Mouse (Mus musculus): ENCODE results near the gene Mul1. TPM values are rescaled to one million over a fixed set of nuclear protein-coding genes. Genes with fewer than 3 reads are reported as not detected.
A peak's percentile ranks its signal among the peaks of the same experiment; 100 is the strongest.

The Mul1 gene
- total RNA-seq, 2 experiments from 2014 or later = 54.7 to 56.9 TPM

GRCm38 (mm10) chr4:138440062-138440461 is 5.6 kb downstream of the Mul1 start:
- DNase-seq = no peak

- no peak for DNase-seq
Observed at GRCm38 (mm10) chr4:138444941-138445340, 10.5 kb downstream of the Mul1 start.

- DNase-seq = no peak
Observed at GRCm38 (mm10) chr4:138446981-138447380, 12.5 kb downstream of the Mul1 start.

- peak; percentile 95 for DNase-seq
Observed at GRCm38 (mm10) chr4:138447387-138447786, 12.9 kb downstream of the Mul1 start.

- no peak for DNase-seq
Observed at GRCm38 (mm10) chr4:138447827-138448602, 13.5 kb downstream of the Mul1 start.

DNA sequence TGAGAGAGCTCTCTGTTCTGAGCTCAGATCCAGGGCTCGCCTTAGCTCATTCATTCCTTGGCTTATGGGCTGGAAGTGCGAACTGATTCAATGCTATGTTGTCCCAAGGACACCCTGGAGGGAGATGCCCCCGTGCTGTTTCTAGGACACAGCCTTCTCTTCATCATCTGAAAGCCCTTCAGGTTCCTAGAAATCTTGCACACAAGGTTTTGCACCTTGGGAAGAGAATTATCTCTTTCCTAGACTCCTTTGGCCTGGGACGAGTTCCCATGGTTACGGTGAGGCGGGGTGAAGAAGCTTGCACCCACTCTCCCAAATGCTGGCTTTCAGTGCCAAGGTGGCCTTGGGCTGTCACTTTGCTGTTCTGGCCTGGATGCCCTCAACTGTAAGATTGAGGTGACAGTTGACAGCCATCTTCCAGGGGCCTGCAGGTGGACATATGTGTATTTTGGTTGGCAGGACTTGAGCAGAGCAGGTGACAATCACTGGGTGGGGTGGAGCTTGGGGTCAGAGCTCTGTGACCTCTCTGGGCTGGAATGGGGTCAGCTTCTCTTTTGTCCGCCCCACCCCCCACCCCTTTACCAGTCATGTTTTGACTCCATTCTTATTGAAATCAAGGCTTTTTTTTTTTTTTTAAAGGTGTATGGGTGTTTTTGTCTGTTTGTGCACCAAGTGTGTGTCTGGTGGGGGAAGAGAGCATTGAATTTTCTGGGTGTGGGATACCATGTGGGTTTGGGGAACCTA is 14.6 kb downstream of the Mul1 start:
- DNase-seq = no peak

- DNase-seq = no peak
Observed at GRCm38 (mm10) chr4:138449636-138450314, 15.3 kb downstream of the Mul1 start.

- no peak for DNase-seq
Observed at GRCm38 (mm10) chr4:138452306-138453096, 18.0 kb downstream of the Mul1 start.

- peak; percentile 29 for DNase-seq
Observed at GRCm38 (mm10) chr4:138453097-138453752, 18.8 kb downstream of the Mul1 start.

DNA sequence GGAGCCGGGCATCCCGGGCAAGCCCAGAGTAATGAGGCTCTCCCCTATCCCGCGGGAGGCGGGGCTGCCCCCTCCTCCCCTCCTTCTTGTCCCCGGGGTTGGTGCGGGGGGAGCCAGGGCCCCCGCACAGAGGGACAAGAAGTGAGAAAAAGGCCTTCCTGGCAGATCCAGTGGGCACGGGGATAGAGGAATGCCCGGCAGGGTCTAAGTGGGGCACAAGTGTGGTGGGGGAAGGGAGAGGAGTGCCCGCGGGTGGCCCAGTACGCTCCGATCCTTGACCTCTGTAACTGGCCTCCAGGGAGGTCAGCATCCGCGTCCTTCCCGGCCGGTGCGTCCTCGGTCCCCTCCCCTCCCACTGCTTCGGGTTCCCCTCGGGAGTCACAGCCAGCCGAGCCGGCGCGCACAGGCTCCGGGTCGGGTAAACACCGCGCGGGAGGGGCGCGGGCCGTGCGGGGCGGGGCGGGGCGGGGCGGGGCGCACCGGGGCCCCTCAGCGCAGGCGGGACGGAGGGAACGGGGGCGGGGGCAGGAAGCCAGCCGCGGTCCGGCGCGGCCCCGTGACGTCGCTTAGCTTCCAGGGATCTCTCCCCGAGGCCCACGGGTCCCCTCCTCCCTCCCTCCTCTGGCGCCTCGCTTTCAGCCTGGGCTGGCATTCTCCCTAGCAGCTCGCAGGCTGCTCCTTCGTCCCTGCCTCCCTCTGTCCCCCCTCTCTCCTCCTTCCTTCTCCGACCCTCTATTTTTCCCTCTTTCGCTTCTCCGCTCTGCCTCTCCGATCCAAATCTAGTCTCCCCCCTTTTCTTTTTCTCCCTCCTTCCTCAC is 19.5 kb downstream of the Mul1 start, which contains the start of gene Camk2n1:
Camk2n1 (plus strand) TSS at position 562 of the 818 bp plus-strand sequence.
- peak; percentile 90 for DNase-seq

DNA sequence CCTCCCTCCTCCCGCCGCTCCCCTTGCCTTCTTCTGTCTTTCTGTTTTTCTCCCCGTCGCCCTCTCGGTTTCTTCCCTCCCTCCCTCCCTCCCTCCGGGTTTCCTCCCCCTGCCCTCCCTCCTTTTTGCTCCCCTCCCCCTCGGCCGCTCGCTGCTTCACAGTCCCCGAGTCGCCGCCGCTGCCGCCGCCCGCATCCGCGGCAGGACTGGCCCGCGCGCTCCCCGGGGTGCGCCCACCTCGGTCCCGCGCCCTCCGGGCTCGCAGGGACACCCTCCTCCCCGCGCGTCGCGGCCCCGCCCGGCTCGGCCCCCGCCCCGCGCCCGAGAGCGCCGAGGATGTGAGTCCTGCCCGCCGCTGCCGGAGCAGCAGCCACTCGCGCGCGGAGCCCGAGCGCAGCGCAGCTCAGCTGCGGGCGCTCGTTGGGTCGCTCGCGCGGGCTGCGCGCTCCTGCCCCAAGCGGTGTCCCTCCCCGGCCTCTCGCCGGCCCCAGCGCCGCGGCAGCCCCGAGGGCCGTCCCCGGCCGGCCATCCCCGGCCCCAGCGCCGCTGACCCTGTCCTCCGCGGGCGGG is 20.2 kb downstream of the Mul1 start:
- peak; percentile 80 for DNase-seq

GRCm38 (mm10) chr4:138455141-138455955 is 20.9 kb downstream of the Mul1 start:
- peak; percentile 62 for DNase-seq

- DNase-seq = peak; percentile 48
Observed at GRCm38 (mm10) chr4:138455956-138456341, 21.5 kb downstream of the Mul1 start.

- no peak for DNase-seq
Observed at GRCm38 (mm10) chr4:138456536-138456935, 22.1 kb downstream of the Mul1 start.

DNA sequence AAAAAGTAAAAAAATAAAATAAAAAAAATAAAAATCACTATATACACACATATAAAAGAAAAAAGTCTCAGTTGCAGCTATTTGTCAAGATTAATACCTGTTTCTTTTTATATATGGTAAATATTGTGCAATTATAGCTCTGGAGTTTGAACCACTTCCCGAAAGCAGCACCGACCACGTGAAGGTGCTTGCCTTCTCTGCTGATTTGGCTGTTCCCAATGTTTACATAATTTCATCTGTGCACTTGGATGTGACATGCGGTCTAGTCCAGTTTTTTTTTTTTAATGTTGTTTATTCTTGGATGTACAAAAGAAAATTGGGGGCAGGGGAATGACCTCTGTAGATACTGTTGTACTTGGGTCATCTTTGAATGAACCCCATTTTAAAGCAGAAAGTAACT is 22.6 kb downstream of the Mul1 start:
- no peak for DNase-seq

GRCm38 (mm10) chr4:138458171-138458570 is 23.7 kb downstream of the Mul1 start:
- DNase-seq = no peak

DNA sequence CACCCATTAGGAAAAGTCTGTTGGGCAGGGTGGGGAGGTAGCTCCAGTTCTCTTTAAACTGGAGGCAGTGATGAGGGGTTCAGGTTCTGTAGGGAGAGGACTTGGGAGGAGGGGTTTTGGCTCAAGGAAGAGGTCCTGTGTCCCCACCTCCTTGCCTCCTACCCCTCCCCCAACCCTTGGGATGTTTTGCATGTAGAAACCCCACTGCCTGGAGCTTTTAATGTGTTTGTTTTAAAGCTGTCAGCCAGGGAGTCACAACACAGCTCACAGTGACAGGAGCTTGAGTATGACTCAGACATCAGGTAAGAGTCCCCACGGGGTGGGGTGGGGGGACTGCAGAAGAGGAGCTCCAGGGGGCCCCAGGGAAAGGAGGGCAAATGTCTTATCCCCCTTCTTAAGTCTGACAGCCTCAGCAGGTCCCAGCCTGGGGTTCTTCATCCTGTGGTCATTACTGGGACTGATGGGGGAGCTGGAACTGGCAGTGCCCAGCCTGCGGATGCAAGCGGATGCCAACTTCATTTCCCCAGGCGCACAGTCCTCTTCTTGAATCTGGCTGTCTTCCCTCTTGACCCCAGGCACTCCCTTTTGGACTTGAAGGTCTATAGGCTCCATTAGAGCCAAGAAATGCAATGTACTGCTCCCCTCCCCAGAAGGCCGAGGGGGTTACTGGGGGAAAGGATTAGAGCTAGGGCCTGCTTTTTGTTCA is 24.4 kb downstream of the Mul1 start:
- no peak for DNase-seq

DNA sequence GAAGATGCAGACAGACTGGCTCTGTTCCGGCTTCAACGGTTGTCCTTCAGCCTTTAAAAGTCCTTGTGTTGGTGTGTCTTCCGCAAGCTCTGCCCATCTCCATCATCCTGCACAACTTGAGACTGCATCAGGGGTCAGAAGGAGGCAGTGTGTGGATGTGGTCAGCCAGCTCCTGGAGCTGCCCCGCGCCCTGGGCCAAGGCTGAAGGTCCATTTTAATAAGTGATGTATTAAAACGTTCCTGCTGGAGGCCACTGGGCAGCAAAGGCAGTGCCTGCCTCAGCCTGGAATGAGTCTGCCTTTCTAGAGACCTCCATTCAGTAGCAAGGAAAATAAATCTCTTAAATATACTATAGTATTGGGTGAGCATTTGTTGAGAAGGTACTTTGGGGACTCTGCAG is 25.3 kb downstream of the Mul1 start:
- DNase-seq = no peak

DNA sequence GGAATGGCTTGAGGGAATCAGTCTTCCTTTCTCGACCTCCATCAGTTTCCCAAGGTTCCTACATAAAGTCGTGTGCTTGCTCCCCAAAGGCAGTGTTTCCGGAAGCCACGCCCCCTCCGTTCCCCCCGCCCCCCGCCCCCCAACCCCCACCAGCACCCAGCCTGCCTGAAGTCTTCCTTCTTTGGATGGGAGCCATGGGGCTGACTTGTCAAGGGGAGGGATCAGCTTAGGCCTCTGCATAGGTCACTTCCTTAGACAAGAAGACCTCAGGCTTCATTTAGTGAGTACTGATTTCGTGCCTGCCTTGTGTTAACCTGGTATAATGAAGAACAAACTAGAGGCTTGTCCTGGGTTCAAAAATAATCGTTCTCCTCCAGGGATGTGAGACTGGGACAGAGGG is 26.4 kb downstream of the Mul1 start:
- DNase-seq = peak; percentile 27

Data from adrenal gland, postnatal 10 days (tissue).